Mouse (Mus musculus): ENCODE results near the gene Gm6169. TPM values are rescaled to one million over a fixed set of nuclear protein-coding genes. Genes with fewer than 3 reads are reported as not detected.

The Gm6169 gene
- polyA plus RNA-seq, 1 experiment from 2014 or later: 2.7 TPM

DNA sequence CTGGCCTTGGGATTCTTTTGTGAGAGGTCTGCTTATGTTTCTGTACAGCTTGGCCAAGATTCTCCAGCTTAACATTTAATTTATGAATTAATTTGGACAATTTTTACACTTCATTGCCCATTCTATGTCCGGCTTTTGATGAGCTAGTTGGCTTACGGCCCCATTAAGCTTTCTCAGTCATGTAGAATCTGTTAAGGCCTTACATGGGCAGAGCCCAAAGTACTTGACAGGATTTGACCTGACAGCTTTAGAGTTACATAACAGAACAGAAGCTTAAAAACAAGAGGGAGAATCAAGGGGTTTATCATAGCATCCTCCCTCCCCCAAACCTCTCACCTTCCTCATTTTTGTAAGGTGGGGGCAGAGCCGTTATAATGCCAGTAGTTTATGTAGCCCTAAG, 10.9 kb downstream of the Gm6169 start:
- no peaks in the 10 kb centered on the region for H3K27me3 ChIP-seq
- no peaks in the 10 kb centered on the region for H3K9me3 ChIP-seq (replicated peaks)
- no peaks in the 10 kb centered on the region for H3K36me3 ChIP-seq
- H3K27ac ChIP-seq: no peak overlapping the region
- no peak overlapping the region for H3K4me2 ChIP-seq
- H3K4me3 ChIP-seq (replicated peaks): no peak overlapping the region
- no peak overlapping the region for H3K9ac ChIP-seq
- ATAC-seq (replicated peaks; ENCODE audit: low FRiP score): no peak
- no peaks in the 10 kb centered on the region for H3K4me1 ChIP-seq
- WGBS: 63% methylated on average over 3 of the region's 3 CpGs

DNA sequence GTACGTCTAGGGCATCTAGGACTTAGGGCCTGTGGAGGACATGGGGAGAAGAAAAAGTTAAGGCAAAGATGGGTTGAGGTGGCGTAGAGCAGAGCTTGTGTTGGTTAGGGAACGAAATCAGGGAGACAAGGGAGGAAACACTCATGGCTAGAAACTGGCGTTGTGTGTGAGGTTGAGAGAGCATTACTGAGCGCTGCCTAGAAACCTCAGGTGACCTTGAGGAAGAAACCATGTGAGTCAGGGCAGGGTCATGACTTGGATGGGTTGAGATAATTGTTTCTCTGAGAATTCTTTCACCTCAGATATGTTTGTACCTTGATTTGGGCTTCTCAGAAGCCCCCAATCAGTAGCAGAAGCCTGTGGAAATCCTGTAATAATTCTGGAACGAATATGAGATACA, 11.6 kb downstream of the Gm6169 start:
- no peak overlapping the region for H3K4me3 ChIP-seq (replicated peaks)
- no peak overlapping the region for H3K27ac ChIP-seq
- no peaks in the 10 kb centered on the region for H3K27me3 ChIP-seq
- no peak for ATAC-seq (replicated peaks; ENCODE audit: low FRiP score)
- no peaks in the 10 kb centered on the region for H3K36me3 ChIP-seq
- WGBS: 93% methylated on average over 6 of the region's 6 CpGs
- no peaks in the 10 kb centered on the region for H3K4me1 ChIP-seq
- H3K9me3 ChIP-seq (replicated peaks): no peaks in the 10 kb centered on the region
- H3K9ac ChIP-seq: no peak overlapping the region
- H3K4me2 ChIP-seq: no peak overlapping the region

DNA sequence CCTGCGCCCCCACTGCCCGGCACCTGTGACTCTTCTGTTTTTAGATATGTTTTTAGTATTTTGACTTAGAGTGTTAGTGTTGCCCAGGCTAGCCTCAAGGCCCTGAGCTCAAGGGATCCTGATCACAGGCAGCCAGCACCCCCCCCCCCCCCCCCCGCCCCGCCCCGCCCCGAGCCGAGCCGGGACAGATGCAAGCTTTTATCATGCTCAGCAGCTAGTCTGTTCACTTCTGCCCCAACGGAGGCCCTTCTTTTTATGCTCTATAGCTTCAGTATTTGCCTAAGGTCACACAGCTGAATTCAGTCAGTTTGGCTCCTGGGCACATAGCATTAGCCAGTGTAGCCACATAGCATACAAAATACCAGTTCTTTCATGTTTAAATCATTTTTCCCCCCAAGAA, 12.7 kb downstream of the Gm6169 start:
- H3K36me3 ChIP-seq: no peaks in the 10 kb centered on the region
- no peak overlapping the region for H3K27ac ChIP-seq
- H3K4me2 ChIP-seq: no peak overlapping the region
- no peaks in the 10 kb centered on the region for H3K27me3 ChIP-seq
- H3K4me1 ChIP-seq: no peaks in the 10 kb centered on the region
- H3K9ac ChIP-seq: no peak overlapping the region
- H3K9me3 ChIP-seq (replicated peaks): no peaks in the 10 kb centered on the region
- no peak for ATAC-seq (replicated peaks; ENCODE audit: low FRiP score)
- no peak overlapping the region for H3K4me3 ChIP-seq (replicated peaks)
- 78% methylated on average over 8 of the region's 9 CpGs for WGBS

DNA sequence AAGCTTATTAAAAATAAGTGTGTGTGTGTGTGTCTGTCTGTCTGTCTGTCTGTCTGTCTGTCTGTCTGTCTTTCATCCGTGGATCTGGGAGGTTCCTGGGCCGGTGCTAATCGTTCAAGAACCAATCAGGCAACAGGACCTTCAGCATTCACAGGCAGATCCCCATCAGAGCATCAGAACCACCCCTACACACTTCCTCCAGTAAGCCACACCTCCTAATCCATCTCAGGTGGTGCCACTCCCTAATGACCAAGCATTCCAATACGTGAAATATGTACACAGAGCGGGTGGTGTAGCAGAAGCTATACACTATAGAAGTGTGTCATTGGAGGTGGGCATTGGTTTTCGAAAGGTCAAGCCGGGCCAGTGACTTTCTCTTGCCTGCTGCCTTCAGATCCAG, 16.6 kb downstream of the Gm6169 start:
- Histone ChIP-seq H3K9ac (no peak overlapping the region), H3K4me2 (no peak overlapping the region), H3K9me3 (replicated peaks) (no peaks in the 10 kb centered on the region), H3K27ac (no peak overlapping the region), H3K4me1 (no peaks in the 10 kb centered on the region), H3K4me3 (replicated peaks) (no peak overlapping the region), H3K36me3 (no peaks in the 10 kb centered on the region), H3K27me3 (no peaks in the 10 kb centered on the region)
- 91% methylated on average over 7 of the region's 7 CpGs for WGBS
- 0 out of 2 replicates have a peak, but pooled peaks have one; percentile 36 for ATAC-seq (replicated peaks; ENCODE audit: low FRiP score)

DNA sequence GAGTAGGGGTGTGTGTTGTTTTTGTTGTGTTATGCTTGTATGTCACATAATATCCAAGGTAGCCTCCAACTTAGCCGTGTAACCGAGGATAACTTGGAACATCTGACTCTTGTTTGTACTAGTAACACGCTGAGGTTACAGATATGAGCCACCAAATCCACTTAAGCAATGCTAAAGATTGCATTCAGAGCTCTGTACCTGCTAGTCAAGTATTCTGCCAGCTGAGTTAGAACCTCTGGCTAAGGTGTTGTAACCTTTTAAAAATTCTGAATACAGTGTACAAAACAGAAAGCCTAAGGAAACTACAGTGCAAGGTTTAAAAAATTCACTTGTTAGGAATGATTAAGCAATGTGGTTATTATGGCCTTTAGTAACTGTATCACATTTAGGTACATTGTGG, 18.4 kb downstream of the Gm6169 start:
- 90% methylated on average over 3 of the region's 3 CpGs for WGBS
- ATAC-seq (replicated peaks; ENCODE audit: low FRiP score): no peak

DNA sequence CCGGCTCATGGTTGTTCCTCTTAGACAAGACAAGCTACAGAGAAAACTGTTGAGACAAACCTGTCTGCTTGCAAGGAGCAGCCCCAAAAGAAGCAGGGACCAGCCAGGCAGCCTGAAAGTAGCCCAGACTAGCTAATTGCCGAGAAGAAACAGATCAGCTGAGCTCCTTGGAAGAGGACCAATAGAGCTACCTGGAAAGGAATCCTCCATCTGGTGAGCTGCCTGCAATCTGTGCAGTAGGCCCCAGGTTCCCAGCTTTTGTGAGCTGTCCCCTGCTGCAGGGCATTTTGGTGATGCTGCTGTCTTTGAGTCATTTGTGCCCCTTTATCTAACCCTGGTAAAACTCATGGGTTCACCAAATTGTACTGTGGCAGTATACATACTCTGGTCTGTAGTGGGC, 18.8 kb downstream of the Gm6169 start:
- no peaks in the 10 kb centered on the region for H3K9me3 ChIP-seq (replicated peaks)
- H3K27ac ChIP-seq: no peak overlapping the region
- ATAC-seq (replicated peaks; ENCODE audit: low FRiP score): no peak
- no peaks in the 10 kb centered on the region for H3K4me1 ChIP-seq
- H3K36me3 ChIP-seq: no peaks in the 10 kb centered on the region
- no peak overlapping the region for H3K9ac ChIP-seq
- no peaks in the 10 kb centered on the region for H3K27me3 ChIP-seq
- no peak overlapping the region for H3K4me3 ChIP-seq (replicated peaks)
- 78% methylated on average over 2 of the region's 2 CpGs for WGBS
- no peak overlapping the region for H3K4me2 ChIP-seq

More for the DNA sequence above, 18.4 kb downstream of the Gm6169 start:
- Histone ChIP-seq H3K36me3 (no peaks in the 10 kb centered on the region), H3K27ac (no peak overlapping the region), H3K9me3 (replicated peaks) (no peaks in the 10 kb centered on the region), H3K4me1 (no peaks in the 10 kb centered on the region), H3K4me2 (no peak overlapping the region), H3K9ac (no peak overlapping the region), H3K27me3 (no peaks in the 10 kb centered on the region), H3K4me3 (replicated peaks) (no peak overlapping the region)

DNA sequence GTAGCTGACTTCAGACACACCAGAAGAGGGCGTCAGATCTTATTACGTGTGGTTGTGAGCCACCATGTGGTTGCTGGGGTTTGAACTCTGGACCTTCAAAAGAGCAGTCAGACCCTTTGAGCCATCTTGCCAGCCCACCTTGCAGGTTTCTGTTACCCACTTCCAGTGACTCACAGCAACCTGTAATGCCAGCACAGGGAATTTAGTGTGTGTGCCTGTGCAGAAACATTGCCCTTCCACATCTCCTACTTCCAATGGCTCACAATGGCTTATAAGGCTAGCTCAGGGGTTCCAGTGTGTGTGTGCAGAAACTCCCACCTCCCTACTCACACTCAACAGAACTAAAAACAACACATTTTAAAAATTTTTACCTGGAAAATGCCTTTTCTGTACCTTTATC, 21.5 kb downstream of the Gm6169 start:
- peaks cover 12% of the 10 kb centered on the region for H3K27me3 ChIP-seq
- no peaks in the 10 kb centered on the region for H3K4me1 ChIP-seq
- no peak overlapping the region for H3K4me2 ChIP-seq
- H3K9ac ChIP-seq: no peak overlapping the region
- no peak overlapping the region for H3K27ac ChIP-seq
- no peaks in the 10 kb centered on the region for H3K9me3 ChIP-seq (replicated peaks)
- 93% methylated on average over 2 of the region's 2 CpGs for WGBS
- no peak for ATAC-seq (replicated peaks; ENCODE audit: low FRiP score)
- H3K36me3 ChIP-seq: no peaks in the 10 kb centered on the region
- no peak overlapping the region for H3K4me3 ChIP-seq (replicated peaks)

DNA sequence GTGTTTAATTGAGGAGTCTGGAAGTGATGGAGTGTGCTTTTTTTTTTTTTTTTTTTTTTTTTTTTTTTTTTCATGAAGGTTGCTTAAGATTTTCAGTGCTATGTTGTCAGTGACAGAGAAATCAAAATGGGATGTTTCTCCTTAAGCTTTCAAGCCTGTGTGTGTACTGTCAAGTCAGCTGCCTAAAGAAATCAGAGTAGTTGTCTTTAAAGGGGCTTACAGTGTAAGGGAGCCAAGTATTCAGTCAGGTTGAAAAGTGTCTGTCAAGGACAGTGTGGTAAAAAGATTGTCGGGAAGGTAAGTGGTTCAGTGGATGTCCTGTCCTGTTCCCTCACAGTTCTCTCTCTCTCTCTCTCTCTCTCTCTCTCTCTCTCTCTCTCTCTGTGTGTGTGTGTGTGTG, 25.5 kb downstream of the Gm6169 start:
- no peaks in the 10 kb centered on the region for H3K36me3 ChIP-seq
- 77% methylated on average over 1 of the region's 1 CpGs for WGBS
- ATAC-seq (replicated peaks; ENCODE audit: low FRiP score): no peak

DNA sequence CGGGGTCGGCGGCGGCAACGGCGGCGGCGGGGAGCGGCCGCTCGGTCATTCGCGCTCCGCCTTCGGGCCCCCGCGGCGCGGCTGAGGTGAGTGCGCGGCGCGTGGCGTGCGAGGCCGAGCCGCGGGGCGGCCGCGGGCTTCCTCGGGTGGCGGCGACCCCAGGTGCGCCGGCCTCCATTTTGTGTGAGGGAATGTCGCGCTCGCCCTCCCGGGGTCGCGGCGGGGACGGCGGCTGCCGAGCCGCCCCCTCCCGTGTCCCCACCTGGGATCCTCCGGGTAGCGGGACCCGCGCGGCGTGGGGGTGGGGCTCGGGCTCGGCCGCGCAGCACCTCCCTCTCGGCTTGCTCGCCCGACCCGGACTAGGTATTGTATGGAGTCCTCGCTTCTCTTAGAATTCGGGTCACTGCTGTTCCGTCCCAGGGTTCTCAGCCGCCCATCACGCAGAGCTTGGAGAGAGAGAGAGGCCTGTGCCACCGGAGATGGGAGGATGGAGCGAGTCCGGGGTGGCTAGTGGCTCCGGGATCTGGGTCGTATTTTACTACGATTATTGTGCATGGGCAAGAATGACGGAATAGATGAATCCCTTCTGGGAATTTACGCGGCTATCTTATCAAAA, 27.3 kb downstream of the Gm6169 start:
- ATAC-seq (replicated peaks; ENCODE audit: low FRiP score): peak; percentile 82
- no peaks in the 10 kb centered on the region for H3K36me3 ChIP-seq
- H3K4me3 ChIP-seq (replicated peaks): peak overlapping the region; percentile 88
- WGBS: under 1% methylated on average over 55 of the region's 76 CpGs
- H3K9ac ChIP-seq: peak overlapping the region; percentile 61
- no peak overlapping the region for H3K27ac ChIP-seq
- H3K4me1 ChIP-seq: 0 out of 2 replicates have a peak, but pooled peaks cover 3% of the 10 kb centered on the region
- H3K4me2 ChIP-seq: peak overlapping the region; percentile 98
- H3K9me3 ChIP-seq (replicated peaks): no peaks in the 10 kb centered on the region
- H3K27me3 ChIP-seq: peaks cover 48% of the 10 kb centered on the region

More for the DNA sequence above, 25.5 kb downstream of the Gm6169 start:
- no peak overlapping the region for H3K27ac ChIP-seq
- H3K9ac ChIP-seq: no peak overlapping the region
- H3K4me2 ChIP-seq: no peak overlapping the region
- no peaks in the 10 kb centered on the region for H3K9me3 ChIP-seq (replicated peaks)
- peaks cover 33% of the 10 kb centered on the region for H3K27me3 ChIP-seq
- H3K4me3 ChIP-seq (replicated peaks): no peak overlapping the region
- H3K4me1 ChIP-seq: 0 out of 2 replicates have a peak, but pooled peaks cover 3% of the 10 kb centered on the region

DNA sequence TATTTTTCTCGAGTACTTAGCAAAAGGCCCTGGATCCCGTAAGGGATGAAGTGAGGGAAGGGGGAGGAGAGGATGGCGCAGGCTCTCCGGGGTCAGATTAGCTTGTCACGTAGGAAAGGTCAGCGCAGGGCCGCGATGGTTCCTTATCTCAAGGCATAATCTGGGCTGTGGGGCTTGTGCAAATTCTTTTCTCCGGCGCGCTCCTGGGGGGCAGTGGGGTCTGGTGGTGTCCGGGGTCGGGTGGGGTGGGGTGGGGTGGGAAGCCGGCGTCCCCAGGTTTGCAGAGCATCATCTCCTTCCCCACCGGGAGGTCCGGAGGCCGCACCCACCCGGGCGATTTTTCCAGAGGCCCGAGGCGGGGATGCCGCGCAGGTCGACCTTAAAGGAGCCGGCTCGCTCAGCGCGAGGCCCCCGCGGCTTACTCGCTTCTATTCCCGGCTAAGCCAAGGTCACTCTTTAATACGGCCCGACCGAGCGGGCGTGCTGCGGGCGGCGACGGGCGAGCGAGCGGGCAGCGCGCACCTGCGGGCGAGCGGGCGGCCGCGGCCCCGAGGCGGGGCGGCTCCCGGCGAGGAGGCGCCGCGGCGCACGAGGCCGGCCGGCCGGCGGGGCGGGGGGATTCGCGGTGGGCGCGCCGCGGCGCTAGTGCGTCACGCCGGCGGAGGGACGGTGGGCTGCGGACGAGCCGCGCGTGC, 28.0 kb downstream of the Gm6169 start:
- Histone ChIP-seq H3K27ac (no peak overlapping the region), H3K9me3 (replicated peaks) (no peaks in the 10 kb centered on the region), H3K4me2 (peak overlapping the region; percentile 98), H3K9ac (peak overlapping the region; percentile 61), H3K27me3 (peaks cover 49% of the 10 kb centered on the region), H3K4me3 (replicated peaks) (peak overlapping the region; percentile 88), H3K36me3 (no peaks in the 10 kb centered on the region), H3K4me1 (0 out of 2 replicates have a peak, but pooled peaks cover 3% of the 10 kb centered on the region)
- ATAC-seq (replicated peaks; ENCODE audit: low FRiP score): peak; percentile 73
- under 1% methylated on average over 78 of the region's 85 CpGs for WGBS

DNA sequence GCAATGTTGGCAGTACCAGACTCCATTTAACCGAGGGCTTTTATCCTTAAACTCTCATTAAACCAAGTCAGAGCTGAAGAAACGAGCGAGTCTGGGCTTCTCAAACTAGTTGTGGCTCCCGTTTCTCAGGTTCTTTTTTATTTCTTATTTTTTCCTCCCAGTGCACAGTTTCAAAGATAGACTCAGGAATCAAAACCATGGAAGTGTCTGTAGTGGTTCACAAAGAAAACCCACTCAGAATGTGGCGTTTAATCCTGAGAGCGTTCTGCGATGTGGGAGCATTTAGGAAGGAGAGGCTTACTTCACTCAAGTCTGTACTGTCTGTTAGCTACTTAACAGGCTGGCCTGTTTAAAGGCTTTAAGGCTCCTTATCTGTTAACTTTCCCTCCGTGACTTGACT, 30.9 kb downstream of the Gm6169 start:
- Histone ChIP-seq H3K9me3 (replicated peaks) (0 out of 2 replicates have a peak, but pooled peaks cover 7% of the 10 kb centered on the region), H3K27ac (no peak overlapping the region), H3K4me1 (peaks cover 10% of the 10 kb centered on the region), H3K4me2 (no peak overlapping the region), H3K4me3 (replicated peaks) (no peak overlapping the region), H3K9ac (no peak overlapping the region), H3K27me3 (peaks cover 43% of the 10 kb centered on the region), H3K36me3 (no peaks in the 10 kb centered on the region)
- no peak for ATAC-seq (replicated peaks; ENCODE audit: low FRiP score)
- WGBS: 64% methylated on average over 8 of the region's 8 CpGs

DNA sequence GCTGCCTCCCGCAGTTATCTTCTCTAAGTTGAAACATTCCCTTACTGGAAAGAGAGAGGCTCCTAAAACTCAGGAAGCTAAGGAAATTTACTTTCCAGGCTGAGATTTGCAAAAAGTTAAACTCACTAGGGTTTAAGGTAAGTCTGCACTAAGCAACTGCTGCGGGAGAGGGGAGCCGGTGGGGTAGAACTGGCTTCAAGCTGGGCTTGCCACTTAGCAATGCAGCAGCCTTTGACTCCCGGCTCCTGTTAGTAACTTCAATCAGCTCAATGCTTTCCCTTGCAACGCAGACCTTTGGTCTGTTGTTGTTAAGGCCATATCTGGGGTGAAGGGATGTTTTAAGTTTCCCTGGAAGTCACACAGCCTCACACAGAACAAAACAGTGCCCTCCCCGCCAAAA, 31.3 kb downstream of the Gm6169 start:
- Histone ChIP-seq H3K9me3 (replicated peaks) (0 out of 2 replicates have a peak, but pooled peaks cover 7% of the 10 kb centered on the region), H3K27me3 (peaks cover 38% of the 10 kb centered on the region), H3K36me3 (no peaks in the 10 kb centered on the region), H3K9ac (no peak overlapping the region), H3K4me3 (replicated peaks) (no peak overlapping the region), H3K27ac (no peak overlapping the region), H3K4me1 (peaks cover 10% of the 10 kb centered on the region), H3K4me2 (no peak overlapping the region)
- WGBS: 17% methylated on average over 6 of the region's 6 CpGs
- ATAC-seq (replicated peaks; ENCODE audit: low FRiP score): no peak
